Mouse (Mus musculus): ENCODE data around the gene Adgrf5.

DNA sequence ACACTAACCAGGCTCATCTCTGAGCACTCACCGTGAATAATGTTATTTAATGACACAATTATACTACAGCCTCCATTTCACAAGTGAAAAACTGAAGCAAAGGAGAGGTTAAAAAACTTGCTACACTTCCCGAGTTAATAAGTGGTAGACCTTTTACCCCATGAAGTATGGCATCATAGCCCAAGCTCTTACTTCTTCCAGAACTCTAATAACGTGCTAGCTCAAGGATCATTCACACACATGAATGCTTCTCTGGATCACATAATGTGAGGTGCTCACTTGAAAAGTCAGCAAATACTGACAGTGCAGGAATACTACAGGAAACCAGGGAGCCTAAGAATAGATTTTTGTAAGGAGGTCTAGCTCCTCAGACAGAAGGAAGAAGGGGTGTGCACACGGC lies 12.4 kb downstream of the Adgrf5 start:
- TF ChIP-seq CTCF (IDR thresholded peaks at IDR 0.05; ENCODE audit: borderline replicate concordance, insufficient read depth, low read length) (no peak), POLR2A (IDR thresholded peaks at IDR 0.05; ENCODE audit: low read depth, low read length) (no peak)

All from embryonic fibroblast, embryonic 13.5 days (primary cell).